Mouse (Mus musculus) gonadal fat pad, adult 2 months (tissue): ENCODE data around the gene Csnk1g2. TPM values are rescaled to one million over a fixed set of nuclear protein-coding genes. Genes with fewer than 3 reads are reported as not detected.

Experiments used
- DNase-seq: peaks from one replicate; pipeline ENCODE4 v3.0.0-alpha.2; 2012; ENCODE audit warnings: low read depth
- polyA plus RNA-seq: library from polyadenylated mRNA; depleted of rRNA; stranded (reverse); fragments of >200 nt; gene quantifications from 2 replicates; pipeline ENCODE4 v1.2.3, GENCODE M21; 2012

Csnk1g2 gene
- polyA plus RNA-seq, 1 experiment: 228 TPM

DNA sequence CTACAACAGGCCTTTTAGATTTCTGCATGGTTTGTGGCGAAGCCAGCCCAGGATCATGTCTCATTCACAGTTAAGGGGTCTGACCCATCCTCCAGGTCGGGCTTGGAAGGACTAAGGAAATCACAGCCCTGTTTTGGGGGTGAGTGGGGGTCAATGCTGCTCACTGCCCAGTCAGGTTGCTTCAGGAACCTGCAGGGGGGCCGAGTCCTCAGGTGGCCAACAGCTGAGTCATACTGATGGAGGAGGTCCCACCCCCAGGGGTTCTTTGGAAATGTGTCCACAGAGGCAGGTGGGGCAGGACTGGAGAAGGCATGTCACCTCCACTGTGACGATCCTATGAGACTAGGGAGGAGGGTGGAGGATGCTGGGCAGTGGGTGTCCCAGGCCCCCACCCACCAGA lies 42.8 kb downstream of the Csnk1g2 start:
- DNase-seq: no peak

DNA sequence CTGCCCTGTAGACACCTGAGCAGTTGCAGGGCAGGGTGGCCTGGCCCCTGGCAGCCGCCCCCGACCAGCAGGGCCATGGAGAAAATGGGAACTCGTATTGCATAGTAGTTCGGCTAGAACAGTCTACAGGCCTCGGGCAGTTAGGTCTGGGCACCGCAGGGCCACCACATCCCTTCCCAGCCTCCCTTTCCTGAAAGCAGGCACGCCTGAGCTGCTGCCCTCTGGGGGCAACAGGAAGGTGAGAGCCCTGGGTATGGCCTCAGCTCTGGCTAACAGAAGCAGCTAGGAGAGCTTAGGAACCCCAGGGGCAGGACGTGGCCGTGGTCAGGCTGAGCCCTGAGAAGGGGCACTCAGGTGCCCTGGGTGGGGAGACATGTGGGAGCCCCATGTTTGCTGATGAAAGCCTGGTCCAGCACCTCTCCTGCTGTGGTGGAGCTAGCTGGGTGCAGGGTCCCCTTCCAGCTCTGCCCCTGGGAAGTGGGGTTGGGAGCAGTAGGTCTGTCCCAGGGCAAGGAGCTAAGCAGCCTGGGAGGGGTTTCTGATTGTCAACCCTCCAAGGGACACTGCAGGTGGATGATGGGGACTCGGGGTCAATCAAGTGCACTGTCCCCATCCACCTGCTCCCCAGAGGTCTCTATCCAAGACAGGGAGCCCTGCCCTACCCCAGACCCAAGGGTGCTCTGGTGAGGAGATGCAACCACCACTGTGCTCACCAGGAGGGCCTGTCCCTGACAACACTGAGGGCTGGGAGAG lies 43.5 kb downstream of the Csnk1g2 start:
- no peak for DNase-seq

DNA sequence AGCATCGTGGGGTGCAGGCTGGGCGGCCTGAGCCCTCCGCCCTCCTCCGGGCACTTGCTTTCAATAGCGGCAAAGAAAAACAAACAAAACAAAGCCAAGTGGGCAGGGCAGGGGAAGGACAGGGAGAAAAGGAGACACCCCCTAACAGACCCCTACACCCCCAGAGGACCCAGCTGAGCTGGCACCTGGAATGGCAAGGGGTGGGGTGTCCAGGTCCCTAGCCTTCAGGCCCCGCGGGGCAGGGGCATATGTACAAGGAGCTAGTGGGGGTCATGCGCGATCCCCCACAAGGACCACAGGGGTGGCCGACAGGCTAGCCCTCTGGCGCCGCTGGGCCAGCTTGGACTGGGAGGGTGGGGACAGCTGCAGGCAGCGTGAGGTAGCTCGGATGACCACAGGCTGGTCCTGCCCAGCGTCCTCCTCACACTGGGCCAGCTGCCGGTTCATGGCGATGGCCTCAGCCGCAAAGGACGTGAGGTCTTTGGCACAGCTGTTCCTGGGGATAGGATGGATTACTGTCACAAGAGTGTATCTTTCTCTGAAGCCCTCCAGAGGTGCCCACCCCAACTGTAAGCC lies 44.3 kb downstream of the Csnk1g2 start:
- no peak for DNase-seq

DNA sequence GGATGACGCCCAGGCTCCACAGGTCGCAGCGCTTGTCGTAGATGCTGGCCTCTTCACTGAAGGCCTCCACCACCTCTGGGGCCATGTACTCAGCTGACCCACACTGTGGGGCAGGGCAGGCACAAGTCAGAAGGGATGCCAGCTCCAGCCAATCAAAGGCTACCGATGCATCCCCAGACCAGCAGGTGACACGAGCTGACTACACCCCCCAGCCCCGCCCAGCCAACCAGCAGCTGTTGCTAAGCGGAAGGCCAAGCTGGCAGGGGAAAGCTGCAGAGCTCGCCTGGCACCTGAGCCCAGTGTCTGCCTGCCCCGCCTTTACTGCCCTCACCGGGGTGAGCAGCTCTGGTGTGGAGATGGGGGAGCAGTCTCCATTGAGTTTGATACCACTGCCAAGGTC lies 46.0 kb downstream of the Csnk1g2 start:
- DNase-seq: no peak

DNA sequence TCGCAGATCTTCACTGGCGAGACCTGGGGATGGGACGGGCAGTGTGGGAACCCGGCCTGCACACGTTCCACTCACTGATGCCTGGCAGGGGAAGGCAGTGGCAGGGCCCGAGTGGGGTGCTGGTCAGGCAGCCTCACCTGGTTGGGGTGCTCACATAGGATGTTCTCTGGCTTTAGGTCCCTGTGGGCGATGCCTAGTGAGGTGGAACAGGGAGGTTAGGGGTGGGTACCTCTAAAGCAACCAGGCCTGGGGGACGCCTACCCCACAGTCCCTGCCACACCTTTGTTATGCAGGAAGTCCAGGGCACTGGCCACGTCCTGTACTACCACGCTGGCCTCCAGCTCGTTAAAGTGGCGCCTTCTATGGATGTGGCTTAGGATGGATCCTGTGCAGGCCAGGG lies 46.4 kb downstream of the Csnk1g2 start:
- no peak for DNase-seq

DNA sequence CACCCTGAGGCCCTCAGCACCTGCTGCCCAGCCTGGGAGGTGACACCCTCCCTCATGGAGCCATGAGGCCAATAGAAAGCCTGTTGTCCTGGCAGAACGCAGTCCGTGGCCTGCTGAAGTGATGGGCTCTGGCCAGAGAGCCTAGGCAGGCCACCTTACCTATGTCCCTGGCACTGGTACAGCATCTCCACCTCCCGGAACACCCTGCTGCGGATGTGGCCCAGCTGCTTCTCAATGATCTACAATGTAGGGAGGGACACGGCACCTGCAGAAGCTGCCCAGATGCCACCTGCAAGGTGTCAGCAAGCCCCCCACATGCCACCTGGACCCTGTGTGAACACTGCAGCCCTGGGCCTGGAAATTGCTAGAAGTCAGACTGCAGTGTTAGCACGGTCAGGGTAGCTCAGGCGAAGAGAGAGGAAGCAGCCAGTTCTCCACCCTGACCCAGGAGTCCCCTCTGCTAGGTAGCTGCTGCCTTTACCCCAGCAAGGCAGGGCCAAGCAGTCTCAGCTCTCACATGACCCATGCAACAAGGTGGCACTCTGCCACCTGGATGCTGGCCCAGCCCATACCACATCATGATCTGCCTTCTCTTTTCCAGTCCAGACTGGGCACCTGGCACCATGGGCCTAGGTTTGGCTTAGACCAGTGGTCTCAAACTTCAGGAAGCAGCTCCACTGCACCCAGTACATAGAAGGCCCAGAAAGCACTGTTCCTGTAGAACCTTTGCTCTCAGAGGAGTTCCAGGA lies 47.3 kb downstream of the Csnk1g2 start:
- DNase-seq: no peak

DNA sequence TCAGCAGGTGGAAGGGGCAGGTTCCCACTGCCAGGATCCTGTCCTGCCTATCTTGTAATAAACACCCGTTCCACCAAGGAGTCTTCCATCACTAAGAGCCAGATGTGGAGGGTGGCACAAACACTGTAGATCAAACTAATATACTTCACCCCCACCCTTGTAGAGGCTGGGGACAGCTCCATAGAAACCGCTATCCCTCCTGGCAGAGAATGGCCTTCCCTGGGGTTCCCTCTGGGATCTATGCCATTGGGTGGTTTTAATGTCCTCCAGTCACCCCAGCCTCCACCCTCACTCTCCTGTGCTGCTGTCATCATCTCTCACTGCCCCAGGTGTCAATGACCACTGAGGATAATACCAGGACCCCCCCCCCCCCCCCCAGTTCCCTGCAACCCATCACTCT lies 47.9 kb downstream of the Csnk1g2 start:
- DNase-seq: no peak

DNA sequence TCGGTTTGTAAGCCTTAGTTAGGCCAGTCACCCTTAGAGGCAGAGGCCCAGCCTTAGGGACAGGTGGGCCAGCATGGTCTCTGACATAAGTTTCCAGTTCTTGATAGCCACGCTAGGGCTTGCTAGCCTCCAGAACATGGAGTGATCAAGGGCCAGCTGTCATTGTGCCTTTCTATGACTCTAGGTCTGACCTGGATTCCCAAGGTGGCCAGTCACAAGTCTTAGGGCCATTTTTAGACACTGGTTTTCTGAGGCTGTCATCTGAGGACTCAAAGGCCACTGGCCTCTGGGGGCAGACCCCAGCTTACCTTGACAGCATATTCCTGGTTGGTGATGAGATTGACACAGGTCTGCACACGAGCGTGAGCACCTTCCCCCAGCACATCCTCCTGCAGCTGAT lies 48.6 kb downstream of the Csnk1g2 start:
- DNase-seq: no peak

DNA sequence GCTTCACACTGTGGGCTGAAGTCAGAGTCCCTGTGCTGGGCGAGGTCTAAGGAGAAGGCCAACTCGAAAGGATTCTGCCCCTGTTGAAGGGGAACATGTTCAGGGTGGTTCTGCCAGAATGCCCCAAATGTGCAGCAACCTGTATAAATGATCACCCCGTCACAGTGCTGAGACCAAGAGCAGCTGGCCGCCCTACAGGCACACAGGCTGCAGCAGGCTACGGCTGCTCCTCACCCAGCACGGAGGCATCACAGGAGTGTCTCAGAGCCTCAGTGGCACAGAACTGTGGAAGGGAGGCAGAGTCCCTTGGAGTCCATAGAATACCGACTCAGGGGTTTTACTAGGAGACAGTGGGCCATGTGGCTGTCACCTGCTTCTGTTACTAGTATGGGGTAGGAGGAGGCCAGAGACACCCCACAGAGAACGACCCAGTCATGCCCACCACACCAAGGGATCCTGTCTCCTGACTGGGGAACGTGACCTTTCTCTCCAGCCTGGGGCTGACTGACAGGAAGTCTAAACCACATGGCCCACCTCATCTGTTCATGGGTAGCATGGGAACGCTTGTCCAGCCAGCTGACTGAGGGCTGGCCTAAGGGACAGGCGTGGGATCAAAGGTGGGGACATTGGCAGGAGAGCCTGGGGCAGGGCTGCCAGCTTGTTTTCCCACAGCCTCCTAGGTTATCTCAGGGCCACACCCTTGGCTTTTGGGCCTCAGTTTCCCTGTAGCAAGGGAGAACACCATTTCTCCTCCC lies 49.5 kb downstream of the Csnk1g2 start:
- DNase-seq: no peak

DNA sequence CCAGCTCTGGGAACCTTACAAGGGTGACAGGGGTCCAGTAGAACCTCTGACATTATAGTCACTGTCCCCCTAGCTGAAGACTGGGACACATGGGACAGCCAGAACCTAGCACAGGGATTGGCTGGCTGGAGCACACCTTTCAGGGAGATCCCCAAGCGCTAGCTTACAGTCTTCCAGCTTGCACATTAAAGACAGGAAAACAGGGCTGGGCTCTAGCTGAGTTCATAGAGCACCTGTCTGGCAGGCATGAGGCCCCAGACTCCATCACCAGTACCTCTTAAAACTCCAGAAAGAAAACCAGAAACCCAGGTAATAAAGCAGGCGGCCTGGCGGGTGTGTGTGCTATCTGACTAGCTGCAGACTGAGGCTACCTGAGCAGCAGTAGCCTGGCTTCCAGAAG lies 51.1 kb downstream of the Csnk1g2 start:
- DNase-seq: no peak

DNA sequence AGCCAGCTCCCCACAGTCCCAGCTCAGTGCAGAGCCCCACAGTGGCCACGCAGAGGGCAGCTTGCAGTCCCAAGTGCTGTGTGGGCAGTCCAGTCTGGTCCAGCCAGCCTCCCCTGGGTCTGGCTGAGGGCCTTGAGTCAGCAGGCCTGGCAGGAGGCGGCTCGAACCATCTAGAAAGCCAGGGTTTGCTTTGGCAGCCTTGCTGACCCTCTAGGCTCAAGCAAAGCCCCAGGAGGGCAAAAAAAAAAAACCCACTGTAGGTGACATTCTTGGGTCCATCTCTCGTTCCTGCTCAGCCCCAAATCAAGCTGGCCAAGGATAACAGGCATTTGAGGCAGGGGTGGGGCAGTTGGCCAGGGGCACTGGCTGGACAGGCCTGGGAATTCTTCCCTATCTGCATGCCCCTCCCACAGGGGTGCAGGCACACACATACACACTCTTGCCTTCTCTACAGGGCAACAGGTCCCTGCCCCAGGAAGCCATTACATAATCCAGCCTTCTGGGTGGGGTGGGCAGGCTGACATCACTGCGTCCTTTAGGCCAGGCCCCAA lies 51.6 kb downstream of the Csnk1g2 start:
- DNase-seq: no peak

DNA sequence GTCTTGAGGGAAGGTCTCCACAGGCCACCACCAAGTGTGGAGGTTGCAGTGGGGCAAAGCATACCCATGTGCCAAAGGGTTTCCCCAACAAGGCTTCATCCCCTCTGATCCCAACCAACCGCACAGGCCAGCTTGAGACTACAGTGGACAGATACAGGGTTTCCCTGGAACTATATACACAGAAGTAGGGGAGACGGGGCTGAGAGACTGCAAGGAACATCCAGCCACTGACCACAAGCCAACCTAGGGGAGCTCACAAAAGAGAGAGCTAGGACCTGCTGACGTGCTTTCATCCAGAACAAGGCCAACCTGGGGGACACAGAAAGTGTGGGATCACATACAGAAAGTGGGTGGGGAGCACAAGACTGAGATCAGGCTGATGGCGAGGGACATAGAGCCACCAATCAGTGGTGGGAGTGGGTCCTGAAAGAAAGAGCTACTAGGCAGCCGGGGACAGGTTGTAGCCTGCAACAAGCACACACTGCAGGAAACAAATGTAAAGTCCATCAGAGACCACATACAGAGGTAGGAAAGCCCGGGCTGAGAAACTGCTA lies 52.3 kb downstream of the Csnk1g2 start:
- no peak for DNase-seq

DNA sequence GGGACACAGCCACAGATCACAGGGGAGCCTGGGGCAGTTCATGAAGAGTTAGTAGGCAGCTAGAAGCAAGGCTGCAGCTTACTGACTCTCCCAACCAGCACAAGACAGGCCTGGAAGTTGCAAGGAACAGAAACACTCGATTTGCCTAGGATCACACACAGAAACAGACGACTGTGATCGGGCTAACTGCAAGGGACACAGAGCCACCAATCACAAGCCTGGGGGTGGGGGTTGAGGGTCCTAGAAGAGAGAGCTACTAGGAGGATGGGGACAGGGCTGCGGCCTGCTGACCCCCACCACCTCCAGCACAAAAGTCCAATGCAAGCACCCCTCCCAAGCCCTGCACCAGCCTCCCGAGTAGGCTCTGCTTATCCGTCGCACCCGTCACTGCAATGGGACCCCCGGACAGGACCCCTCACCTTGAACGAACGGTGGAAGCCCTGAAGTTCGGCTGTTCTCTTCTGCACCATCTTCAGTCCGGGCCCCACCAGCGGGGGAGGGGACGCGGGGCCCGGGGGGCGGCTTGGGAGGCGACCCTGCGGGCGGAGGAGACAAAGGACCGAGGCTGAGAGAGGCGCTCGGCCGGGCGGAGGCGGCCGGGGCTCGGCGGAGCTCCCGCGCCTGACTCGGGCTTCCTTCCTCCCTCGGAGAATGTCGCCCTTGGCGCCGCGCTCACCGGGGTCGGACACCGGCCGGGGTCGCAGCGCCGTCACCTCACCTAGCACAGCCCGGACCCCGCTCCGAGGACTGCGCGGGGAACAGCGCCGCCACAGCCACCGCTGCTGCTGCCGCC lies 53.0 kb downstream of the Csnk1g2 start:
- no peak for DNase-seq

DNA sequence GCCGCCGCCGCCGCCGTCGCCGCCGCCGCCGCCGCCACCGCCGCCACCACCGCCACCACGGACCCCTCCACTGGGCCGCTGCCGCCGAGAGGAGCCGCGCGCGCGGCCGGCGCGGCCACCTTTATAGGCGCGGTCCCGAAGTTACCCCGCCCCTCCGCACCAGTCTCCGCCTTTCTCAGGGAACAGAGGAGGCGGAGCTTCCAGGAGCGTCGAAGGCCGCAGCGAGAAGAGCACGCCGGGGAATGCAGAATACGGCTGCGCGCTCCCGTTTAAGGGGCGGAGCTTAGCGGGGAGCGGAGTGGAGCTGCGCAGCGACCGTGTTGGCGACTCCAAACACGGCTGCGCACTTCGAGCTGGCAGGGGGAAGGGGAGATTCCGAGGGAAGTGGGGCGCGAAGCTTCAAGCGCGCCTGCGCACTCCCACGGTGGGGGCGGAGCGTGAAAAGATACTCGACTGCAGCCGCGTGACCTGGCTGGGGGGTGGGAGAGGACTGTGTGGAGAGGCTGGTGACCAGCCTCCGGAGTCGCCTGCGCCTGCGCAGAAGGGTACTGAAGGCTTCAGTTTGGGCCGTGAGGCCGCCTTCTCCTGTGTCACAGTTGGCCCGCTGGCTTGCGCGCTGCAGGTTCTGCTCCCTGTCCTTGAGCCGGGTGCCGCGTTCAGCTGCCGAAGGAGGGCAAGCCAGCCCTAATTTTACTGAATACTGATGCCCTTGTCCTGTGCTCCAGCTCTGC lies 53.7 kb downstream of the Csnk1g2 start:
- DNase-seq: no peak

DNA sequence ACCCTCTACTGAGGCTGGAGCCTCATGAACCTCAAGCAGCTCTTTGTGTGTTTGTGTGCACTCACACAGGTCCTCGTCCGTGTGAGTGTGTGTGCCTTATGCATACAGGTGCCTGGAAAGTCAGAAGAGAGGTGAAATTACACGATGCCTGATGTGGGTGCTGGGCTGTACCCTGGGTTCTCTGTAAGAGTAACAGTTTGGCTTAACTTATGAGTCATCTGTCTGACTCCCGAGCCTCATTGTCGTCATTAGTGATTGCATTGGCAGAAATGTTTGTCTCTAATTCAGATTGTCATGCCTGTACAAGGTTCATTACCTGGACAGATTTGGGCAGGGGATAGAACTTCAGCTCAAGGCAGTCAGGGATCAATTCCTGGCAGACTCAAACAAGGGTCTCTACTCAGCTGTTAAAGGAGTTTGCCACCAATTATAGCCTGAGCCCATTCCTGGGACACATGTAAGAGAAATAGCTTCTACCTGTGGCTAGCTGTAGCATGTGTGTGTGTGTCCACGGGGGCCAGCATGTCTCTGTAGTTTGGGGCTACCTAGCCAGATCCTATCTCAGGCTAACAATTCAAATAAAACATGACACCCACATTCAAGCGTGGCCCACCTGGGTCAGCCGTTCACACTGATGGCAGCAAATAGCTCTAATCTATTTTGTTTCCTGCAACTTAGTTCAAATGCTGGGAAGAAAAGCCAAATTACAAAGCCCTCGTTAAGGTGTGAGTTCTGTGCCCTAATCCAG lies 54.7 kb downstream of the Csnk1g2 start:
- no peak for DNase-seq

DNA sequence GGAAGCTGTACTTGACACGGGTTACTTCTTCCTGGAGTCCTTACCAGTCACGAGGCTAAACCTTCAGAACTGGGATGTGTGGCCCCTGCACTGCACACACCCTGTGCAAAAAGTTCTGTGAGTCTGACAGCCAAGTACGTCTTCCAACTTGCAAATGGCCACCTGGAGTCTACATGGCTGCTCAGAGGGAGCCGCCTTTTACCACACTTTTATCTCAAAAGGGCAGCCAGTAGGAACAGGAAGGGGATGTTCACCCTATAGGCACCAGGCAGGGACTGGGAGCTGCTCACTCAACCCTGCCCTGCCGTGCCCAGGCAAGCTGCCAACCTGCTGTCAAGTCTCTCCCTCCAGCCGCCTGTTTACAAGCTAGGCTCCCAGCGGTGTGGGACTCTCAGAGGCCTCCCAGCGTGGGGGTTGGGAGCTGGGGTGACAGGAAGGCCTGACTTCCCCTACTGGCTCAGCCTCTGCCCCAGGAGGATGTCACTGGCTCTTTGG lies 55.4 kb downstream of the Csnk1g2 start, which contains the start of gene Mknk2:
Gene Mknk2, minus strand, starts transcription at position 171 of the 495 bp plus-strand sequence.
- DNase-seq: no peak

DNA sequence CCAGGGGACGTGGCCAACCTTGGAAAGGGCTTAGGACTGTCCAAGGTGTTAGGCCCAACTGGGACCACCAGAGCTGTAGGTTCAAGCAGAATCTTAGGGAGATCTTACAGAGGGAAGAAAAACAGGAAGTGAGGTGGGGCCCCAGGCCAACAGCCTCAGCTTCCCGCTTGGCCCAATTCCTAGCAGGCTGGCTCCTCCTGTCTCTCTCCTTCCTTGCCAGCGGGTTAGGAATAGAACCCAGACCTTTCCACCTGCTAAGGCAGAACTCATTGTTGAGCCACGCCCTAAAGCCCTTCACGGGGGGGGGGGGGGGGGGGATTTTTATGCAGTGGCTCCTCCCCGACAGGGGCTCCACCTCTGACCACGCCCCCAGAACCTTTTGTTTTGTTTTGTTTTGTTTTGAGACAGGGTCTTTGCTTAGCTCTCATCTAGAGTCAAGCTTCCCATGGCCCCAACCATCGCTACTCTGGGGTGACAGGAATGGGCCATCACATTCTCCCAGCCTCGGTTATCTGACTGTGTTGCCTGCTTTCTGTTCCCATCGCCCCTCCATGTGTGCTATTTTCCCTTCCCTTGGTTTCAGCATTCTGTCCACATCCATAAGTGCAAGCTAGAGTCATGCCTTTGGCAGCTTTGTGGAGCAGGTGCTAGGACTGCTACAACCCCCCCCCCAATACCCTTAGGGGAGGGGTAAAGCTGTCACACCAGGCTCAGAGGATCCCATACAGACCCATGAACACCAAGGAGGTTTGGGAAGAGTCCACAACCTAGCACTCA lies 56.2 kb downstream of the Csnk1g2 start:
- DNase-seq: no peak

DNA sequence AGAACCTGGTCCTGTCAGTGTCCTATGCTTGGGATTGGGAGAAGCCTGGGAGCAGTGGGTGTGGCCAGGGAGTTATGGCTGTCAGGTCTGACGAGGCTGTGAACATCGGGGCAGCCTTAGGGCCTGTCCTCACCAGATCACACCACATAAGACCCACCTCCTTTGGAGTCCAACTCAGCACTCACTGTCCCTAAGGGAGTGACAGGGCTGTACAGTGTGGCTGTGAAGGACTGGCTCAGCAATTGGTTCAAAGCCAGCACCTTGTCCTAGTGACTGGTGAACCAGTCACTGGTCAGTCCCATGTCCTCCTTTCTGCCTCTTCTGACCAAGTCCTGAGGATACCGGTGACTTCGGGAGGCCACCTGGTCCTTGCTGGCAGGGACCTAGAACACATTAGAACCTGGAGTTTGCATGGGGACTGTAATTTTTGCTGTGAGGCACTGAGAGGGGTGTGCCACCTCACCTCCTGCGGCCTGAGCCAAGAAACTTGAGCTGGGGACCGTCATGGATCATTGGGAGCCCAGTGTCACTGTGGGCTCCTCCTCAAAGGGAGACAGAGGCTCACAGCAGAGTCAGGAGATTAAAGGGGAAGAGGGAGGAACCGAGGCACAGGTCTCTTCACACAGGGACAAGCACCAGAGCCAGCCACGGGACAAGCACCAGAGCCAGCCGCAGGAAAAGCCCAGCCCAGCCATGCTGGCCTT lies 57.1 kb downstream of the Csnk1g2 start:
- DNase-seq: no peak
